Mouse (Mus musculus) CH12.LX (cell line): ENCODE results near the gene Hoxc5. TPM values are rescaled to one million over a fixed set of nuclear protein-coding genes. Genes with fewer than 3 reads are reported as not detected.

Experiments used
- DNase-seq: peaks from one replicate; pipeline ENCODE4 v3.0.0-alpha.2; 2013; ENCODE audit errors: extremely low read depth
- H3K27ac ChIP-seq: 2 replicates; pipeline ENCODE4 v1.5.1; 2012; ENCODE audit warnings: low read depth, mild to moderate bottlenecking, control low read depth, moderate library complexity; ENCODE audit not compliant: insufficient read depth
- H3K27me3 ChIP-seq: replicated peaks from 2 replicates; pipeline ENCODE3; 2012; ENCODE audit warnings: inconsistent platforms
- H3K36me3 ChIP-seq, 2 experiments: replicated peaks in 1 of 2; 2 replicates each; pipeline versions ENCODE3 to v1.6.1; 2012; ENCODE audit warnings: inconsistent platforms in 1 of 2, low read length in 1 of 2, mild to moderate bottlenecking in 1 of 2, mixed read lengths in 1 of 2, moderate library complexity in 1 of 2; ENCODE audit not compliant: control insufficient read depth in 1 of 2, insufficient read depth in 1 of 2
- H3K4me1 ChIP-seq, 2 experiments: 2 replicates each; pipeline ENCODE4 v1.6.1; 2012; ENCODE audit warnings: inconsistent platforms in 1 of 2, moderate library complexity in 1 of 2; ENCODE audit not compliant: insufficient read depth in 2 of 2, control insufficient read depth in 1 of 2
- H3K4me2 ChIP-seq: 2 replicates; pipeline ENCODE4 v1.6.1; 2012; ENCODE audit warnings: low read depth, mild to moderate bottlenecking, control low read depth; ENCODE audit not compliant: poor library complexity, insufficient read depth, severe bottlenecking
- H3K4me3 ChIP-seq, 3 experiments: fragments of 150-350 bp in 1 of 3; sonication (generic) in 1 of 3; replicated peaks in 1 of 3; 2 replicates each; pipeline versions ENCODE3 to v1.5.1; 2011 to 2012; ENCODE audit warnings: low read depth in 2 of 3, low read length in 2 of 3, mild to moderate bottlenecking in 2 of 3, moderate library complexity in 2 of 3, control low read depth in 1 of 3, improper control_type of control experiment in 1 of 3, inconsistent platforms in 1 of 3, mixed read lengths in 1 of 3; ENCODE audit not compliant: poor library complexity in 1 of 3
- H3K79me2 ChIP-seq: replicated peaks from 2 replicates; pipeline ENCODE4 v1.6.1; 2012; ENCODE audit warnings: mild to moderate bottlenecking, moderate library complexity; ENCODE audit not compliant: control insufficient read depth, poor library complexity, insufficient read depth, severe bottlenecking; ENCODE audit errors: extremely low read depth
- H3K9ac ChIP-seq: 2 replicates; pipeline ENCODE4 v1.6.1; 2012; ENCODE audit warnings: low read depth, mild to moderate bottlenecking, control low read depth, moderate library complexity; ENCODE audit not compliant: insufficient read depth
- H3K9me3 ChIP-seq: replicated peaks from 2 replicates; pipeline ENCODE3; 2012; ENCODE audit warnings: low read length, inconsistent platforms, mixed read lengths
- CHD1 ChIP-seq: IDR thresholded peaks from 2 replicates; pipeline ENCODE4 v1.6.1; 2012; ENCODE audit warnings: low read depth, low read length, improper control_type of control experiment, inconsistent platforms
- CTCF ChIP-seq, 2 experiments: IDR thresholded peaks in 1 of 2; conservative IDR thresholded peaks in 1 of 2; 2 replicates each; pipeline ENCODE4 v1.5.1; 2011 to 2012; ENCODE audit warnings: low read depth in 2 of 2, low read length in 2 of 2, improper control_type of control experiment in 1 of 2, inconsistent platforms in 1 of 2, mild to moderate bottlenecking in 1 of 2, moderate library complexity in 1 of 2
- EP300 ChIP-seq: IDR thresholded peaks from 2 replicates; pipeline ENCODE4 v1.6.1; 2011; ENCODE audit warnings: low read length, improper control_type of control experiment
- ETS1 ChIP-seq: conservative IDR thresholded peaks from 2 replicates; pipeline ENCODE4 v1.6.1; 2012; ENCODE audit warnings: low read depth, mild to moderate bottlenecking, inconsistent platforms, low read length, improper control_type of control experiment, moderate library complexity
- GABPA ChIP-seq: IDR thresholded peaks from 2 replicates; pipeline ENCODE4 v1.6.1; 2012; ENCODE audit warnings: low read depth, low read length, improper control_type of control experiment, inconsistent platforms; ENCODE audit not compliant: insufficient replicate concordance
- IRF4 ChIP-seq: IDR thresholded peaks from 2 replicates; pipeline ENCODE4 v1.6.1; 2014; ENCODE audit warnings: low read depth, mild to moderate bottlenecking, inconsistent platforms, low read length, improper control_type of control experiment
- JUN ChIP-seq: IDR thresholded peaks from 2 replicates; pipeline ENCODE4 v1.6.1; 2011; ENCODE audit warnings: low read depth, mild to moderate bottlenecking, low read length, improper control_type of control experiment, moderate library complexity; ENCODE audit not compliant: insufficient read depth
- KAT2A ChIP-seq: IDR thresholded peaks from 2 replicates; pipeline ENCODE4 v1.6.1; 2012; ENCODE audit warnings: low read length, improper control_type of control experiment, inconsistent platforms; ENCODE audit not compliant: insufficient replicate concordance
- MAFK ChIP-seq: IDR thresholded peaks from 2 replicates; pipeline ENCODE4 v1.6.1; 2011; ENCODE audit warnings: low read length, improper control_type of control experiment; ENCODE audit not compliant: insufficient replicate concordance
- MAX ChIP-seq: IDR thresholded peaks from 2 replicates; pipeline ENCODE4 v1.6.1; 2011; ENCODE audit warnings: low read length, improper control_type of control experiment
- MXI1 ChIP-seq: IDR thresholded peaks from 2 replicates; pipeline ENCODE4 v1.6.1; 2011; ENCODE audit warnings: mild to moderate bottlenecking, low read depth, low read length, improper control_type of control experiment
- NRF1 ChIP-seq: IDR thresholded peaks from 2 replicates; pipeline ENCODE4 v1.6.1; 2014; ENCODE audit warnings: low read depth, mild to moderate bottlenecking, inconsistent platforms, low read length, improper control_type of control experiment, moderate library complexity
- PAX5 ChIP-seq: IDR thresholded peaks from 2 replicates; pipeline ENCODE4 v1.6.1; 2012; ENCODE audit warnings: low read length, inconsistent platforms, mixed read lengths
- SIN3A ChIP-seq: IDR thresholded peaks from 2 replicates; pipeline ENCODE4 v1.6.1; 2012; ENCODE audit warnings: low read length, improper control_type of control experiment, inconsistent platforms
- dilution Hi-C: fragments of 300-500 bp; cut with MboI; formaldehyde crosslinking; loops from 2 replicates; pipeline ENCODE4 v1.14.3; 2020; ENCODE audit warnings: low sequenced_read_pairs; ENCODE audit not compliant: extremely low pct_unique_long_range_greater_than_20kb, extremely low pct_ligation_motif_present
- in situ Hi-C: fragments of 300-500 bp; cut with MboI; formaldehyde crosslinking; loops from 3 replicates; pipeline ENCODE4 v1.14.3; 2019; ENCODE audit warnings: low sequenced_read_pairs, low pct_ligation_motif_present, low pct_unique_long_range_greater_than_20kb, mixed read lengths
- polyA plus RNA-seq: library from polyadenylated mRNA; unstranded; fragments of >175 nt; gene quantifications from 2 replicates; pipeline ENCODE4 v1.2.1, GENCODE M21; 2012; ENCODE audit warnings: low read depth; ENCODE audit not compliant: insufficient read length
- total RNA-seq, 2 experiments: library from RNA; depleted of rRNA; stranded (reverse); fragments of 300-350 nt in 1 of 2; fragments of >200 nt in 1 of 2; gene quantifications; 2 replicates each; pipeline ENCODE4 v1.2.3; 2012 to 2014

The Hoxc5 gene
- total and polyA plus RNA-seq, 3 experiments: 0.15 to 0.16 TPM; not detected in 1

DNA sequence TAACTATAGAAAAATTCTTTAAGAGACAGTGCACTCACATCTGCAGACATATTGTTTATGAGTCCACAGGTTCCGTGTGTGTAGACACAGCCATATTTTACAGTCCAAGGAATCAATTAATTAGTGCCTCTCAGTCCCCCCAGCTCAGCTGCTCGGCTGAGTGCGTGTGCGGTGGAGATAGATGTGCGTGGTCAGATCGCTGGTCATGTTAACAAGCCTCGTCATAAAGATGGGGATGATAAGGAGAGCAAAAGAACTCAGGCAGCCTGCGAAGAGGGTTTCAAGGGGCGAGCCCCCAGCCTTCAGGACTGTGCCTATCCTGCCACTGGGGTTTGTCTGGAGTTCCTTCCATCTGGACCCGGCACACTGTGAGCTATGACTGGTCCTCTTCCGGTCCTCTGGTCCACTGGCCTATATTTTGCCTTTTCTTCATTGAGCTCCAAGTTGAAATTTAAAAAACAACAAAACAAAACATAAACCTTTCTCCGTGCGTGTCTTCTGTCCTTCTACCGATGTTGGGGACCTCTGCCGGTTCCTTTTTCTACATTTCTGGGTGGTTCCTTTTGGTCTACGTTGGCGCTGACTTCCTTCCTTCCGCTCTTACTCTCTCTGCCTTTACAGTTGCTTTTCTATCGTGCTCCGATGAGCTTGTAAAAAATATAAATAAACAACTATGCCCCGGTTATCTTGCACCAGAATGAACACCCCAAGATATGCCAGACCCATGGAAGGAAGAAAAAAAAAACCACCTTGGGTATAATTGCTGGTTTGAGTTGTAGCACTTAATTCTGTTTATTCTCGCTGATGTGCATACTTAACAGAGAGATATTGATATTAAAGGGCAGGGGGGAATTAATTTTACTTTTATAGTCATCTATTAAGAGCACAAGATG, 21.8 kb upstream of the Hoxc5 start:
- Histone ChIP-seq H3K4me3 (no peak overlapping the region), H3K27me3 (peaks cover 97% of the 10 kb centered on the region)
- TF ChIP-seq CTCF (conservative IDR thresholded peaks at IDR 0.05 in 1 of 2, IDR thresholded peaks at IDR 0.05 in 1 of 2; ENCODE audit: low read depth in 2 of 2, low read length in 2 of 2): no peak
- TF ChIP-seq GABPA: no peak
- no peak for TF ChIP-seq ETS1
- no peak for TF ChIP-seq NRF1
- no peak for TF ChIP-seq IRF4
- TF ChIP-seq SIN3A: no peak
- no peak for TF ChIP-seq MAX
- TF ChIP-seq EP300: no peak
- no peak for TF ChIP-seq MXI1
- TF ChIP-seq, all 38 proteins: peak for 0
- H3K9ac ChIP-seq: 0 out of 2 replicates have a peak overlapping the region, but pooled peaks have one; percentile 19
- no peaks in the 10 kb centered on the region for H3K79me2 ChIP-seq
- dilution Hi-C loops: no loop called here
- in situ Hi-C loops: no loop called here
- H3K4me1 ChIP-seq: no peaks in the 10 kb centered on the region
- no peaks in the 10 kb centered on the region for H3K9me3 ChIP-seq
- no peak for DNase-seq
- no peak overlapping the region; the same call in 1 of the 2 replicates for H3K4me2 ChIP-seq
- H3K27ac ChIP-seq: no peak overlapping the region
- H3K36me3 ChIP-seq: no peaks in the 10 kb centered on the region

DNA sequence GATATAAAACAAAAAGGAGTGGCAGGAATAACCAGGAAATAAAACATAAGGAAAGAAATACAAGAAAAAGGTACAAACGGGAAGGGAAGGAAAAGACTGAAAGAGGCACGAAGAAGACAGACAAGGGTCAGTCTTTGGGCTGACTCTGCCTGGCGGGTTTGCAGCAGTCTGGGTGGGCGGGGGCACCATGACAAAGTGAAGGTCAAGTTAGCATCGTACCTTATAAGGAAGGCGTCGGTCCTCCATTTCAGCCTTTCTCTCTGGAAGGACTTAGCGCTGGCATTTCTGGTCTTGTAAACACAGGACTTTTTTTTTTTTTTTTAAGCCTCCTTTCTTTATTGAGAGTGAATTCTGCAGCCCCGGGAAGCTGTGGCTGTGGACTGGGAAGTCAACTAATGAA, 20.0 kb upstream of the Hoxc5 start:
- no peak overlapping the region for H3K4me3 ChIP-seq
- no peak overlapping the region for H3K9ac ChIP-seq
- H3K4me1 ChIP-seq: no peaks in the 10 kb centered on the region
- no peak for DNase-seq
- no peaks in the 10 kb centered on the region for H3K9me3 ChIP-seq
- no peak overlapping the region for H3K27ac ChIP-seq
- in situ Hi-C loops: no loop called here
- TF ChIP-seq MXI1 (no peak), MAFK (no peak), PAX5 (no peak)
- no peaks in the 10 kb centered on the region for H3K79me2 ChIP-seq
- dilution Hi-C loops: no loop called here
- H3K27me3 ChIP-seq: peaks cover 97% of the 10 kb centered on the region
- no peak overlapping the region for H3K4me2 ChIP-seq
- H3K36me3 ChIP-seq: no peaks in the 10 kb centered on the region

DNA sequence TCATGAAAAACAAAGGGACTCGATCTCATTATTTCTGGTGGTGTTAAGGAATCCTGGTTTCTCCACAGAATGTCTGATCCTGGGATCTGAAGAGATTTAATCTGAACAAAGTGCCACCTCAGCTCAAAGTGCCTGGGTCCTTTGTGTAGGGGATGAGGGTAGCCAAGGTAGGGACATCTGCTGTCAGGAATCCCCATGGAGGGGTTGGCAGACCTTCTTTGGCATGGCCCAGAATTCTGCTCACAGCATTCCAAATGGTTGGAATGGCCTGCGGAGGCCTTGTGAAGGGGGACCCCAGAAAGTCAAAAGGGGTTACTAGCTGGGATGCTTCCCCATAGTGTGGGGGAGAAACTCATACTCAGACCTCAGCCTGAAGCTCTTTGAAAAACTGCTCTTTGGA, 18.4 kb upstream of the Hoxc5 start:
- H3K9ac ChIP-seq: no peak overlapping the region
- H3K9me3 ChIP-seq: no peaks in the 10 kb centered on the region
- TF ChIP-seq KAT2A (no peak), CHD1 (no peak), JUN (no peak), SIN3A (no peak)
- TF ChIP-seq, all 38 proteins: peak for 0
- Histone ChIP-seq H3K36me3 (no peaks in the 10 kb centered on the region), H3K4me2 (no peak overlapping the region), H3K27me3 (peaks cover 98% of the 10 kb centered on the region), H3K79me2 (no peaks in the 10 kb centered on the region), H3K27ac (no peak overlapping the region), H3K4me1 (no peaks in the 10 kb centered on the region), H3K4me3 (no peak overlapping the region)
- DNase-seq: no peak
- in situ Hi-C loops (no loop called here), dilution Hi-C loops (no loop called here)
